Mouse (Mus musculus): ENCODE data around the gene Ifi203.
"Not testable (repeated sequence)": the region's sequence is repeated elsewhere in the genome, so short reads cannot be mapped to it uniquely, and the experiment has no call there.

- not testable (repeated sequence) for TF ChIP-seq CTCF (IDR thresholded peaks at IDR 0.05; ENCODE audit: extremely low read depth, insufficient read length, insufficient replicate concordance, low read depth, low read length); POLR2A (IDR thresholded peaks at IDR 0.05; ENCODE audit: low read depth, low read length)
These were observed 36.6 kb downstream of the Ifi203 start for GRCm38 (mm10) chr1:173905885-173906284.

Data from small intestine, adult 2 months (tissue).